Mouse (Mus musculus) Patski (cell line): ENCODE measurements around the gene Hfe2. TPM values are rescaled to one million over a fixed set of nuclear protein-coding genes. Genes with fewer than 3 reads are reported as not detected.
A peak's percentile ranks its signal among the peaks of the same experiment; 100 is the strongest.

Source experiments
- ATAC-seq: fragments of 100-300 bp; one replicate; pipeline ENCODE4 v1.8.0; 2021
- CTCF ChIA-PET: fragments of 350-600 bp; sonication (Branson Sonifier 250); formaldehyde crosslinking; loops from one replicate; lab custom pipeline; 2022; ENCODE audit warnings: inconsistent platforms; lab: Charles Lee
- POLR2A ChIA-PET: fragments of 350-600 bp; sonication (Branson Sonifier 250); formaldehyde crosslinking; loops from one replicate; lab custom pipeline; 2022; ENCODE audit warnings: antibody characterized with exemption, inconsistent platforms; lab: Charles Lee
- DNase-seq: peaks from one replicate; pipeline ENCODE4 v3.0.0-alpha.2; 2011; ENCODE audit warnings: low read depth, low spot score
- H3K27me3 ChIP-seq: fragments of 371-371 bp; one replicate; pipeline ENCODE4 v1.5.1; 2021
- CTCF ChIP-seq: fragments of 100-300 bp; IDR thresholded peaks from one replicate; pipeline ENCODE4 v1.5.1; 2021
- in situ Hi-C: fragments of 300-500 bp; cut with MboI; formaldehyde crosslinking; loops from 3 replicates; pipeline ENCODE4 v1.11.1; 2018; ENCODE audit warnings: low pct_unique_long_range_greater_than_20kb, mixed read lengths
- polyA plus RNA-seq: library from polyadenylated mRNA; unstranded; gene quantifications from one replicate; pipeline ENCODE4 v1.2.3, GENCODE M21; 2021

The Hfe2 gene
- polyA plus RNA-seq, 1 experiment from 2014 or later, result not detected

DNA sequence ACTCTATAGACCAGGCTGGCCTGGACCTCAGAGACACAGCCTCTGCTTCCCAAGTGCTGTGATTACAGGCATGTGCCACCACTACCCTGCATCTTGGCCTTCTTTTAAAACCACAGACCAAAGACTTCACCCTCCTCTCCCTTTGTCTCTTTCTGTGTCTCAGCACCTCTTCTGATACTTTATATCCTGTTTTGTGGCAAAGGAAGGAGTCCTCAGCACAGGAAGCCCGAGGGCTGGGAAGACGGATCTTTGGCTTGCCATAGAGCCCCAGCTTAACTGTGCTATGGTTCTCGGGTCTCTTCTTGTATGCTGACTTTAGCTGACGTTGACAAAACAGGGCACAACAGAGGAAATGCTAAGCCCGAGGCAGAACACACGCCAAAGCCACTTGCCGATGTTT is 45.7 kb downstream of the Hfe2 start:
- ATAC-seq (no peak), DNase-seq (no peak)
- in situ Hi-C loops, result no loop called here
- H3K27me3 ChIP-seq, result no peaks in the 10 kb centered on the region
- ChIA-PET CTCF (interaction anchor here (1.5 to 2.6 kb wide), 2 partner anchors 10 to 20 kb away, joined by 3 to 9 read pairs; no protein-coding TSS in a partner anchor), POLR2A (interaction anchor here (0.8 to 1.4 kb wide), 3 partner anchors 8 to 33 kb away, joined by 3 to 6 read pairs (median 3); partner anchors contain the start of gene Txnip)
- TF ChIP-seq CTCF, result no peak

DNA sequence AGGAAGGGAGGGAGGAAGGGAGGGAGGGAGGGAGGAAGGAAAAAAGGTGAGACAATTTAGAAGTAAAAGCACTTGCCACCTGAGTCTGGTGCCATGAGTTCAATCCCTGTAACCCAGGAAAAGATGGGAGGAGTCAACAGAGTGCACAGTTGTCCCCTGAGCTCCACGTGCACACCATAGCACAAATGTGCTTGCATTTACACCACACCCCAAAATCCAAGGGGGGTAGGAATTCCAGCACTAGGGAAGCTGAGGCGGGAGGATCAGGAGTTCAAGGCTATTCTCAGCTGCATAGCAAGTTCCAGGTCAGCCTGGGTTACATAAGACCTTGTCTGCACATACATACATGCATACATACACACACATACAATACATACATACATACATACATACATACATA is 46.4 kb downstream of the Hfe2 start:
- H3K27me3 ChIP-seq, result no peaks in the 10 kb centered on the region
- in situ Hi-C loops, result no loop called here
- POLR2A ChIA-PET, result interaction anchor here (0.8 to 1.5 kb wide), 3 partner anchors 9 to 32 kb away, joined by 3 read pairs; no protein-coding TSS in a partner anchor
- TF ChIP-seq CTCF, result no peak
- ATAC-seq (no peak), DNase-seq (no peak)
- CTCF ChIA-PET, result interaction anchor here (1.5 to 2.6 kb wide), 3 partner anchors 8 to 20 kb away, joined by 3 to 9 read pairs (median 6); no protein-coding TSS in a partner anchor

DNA sequence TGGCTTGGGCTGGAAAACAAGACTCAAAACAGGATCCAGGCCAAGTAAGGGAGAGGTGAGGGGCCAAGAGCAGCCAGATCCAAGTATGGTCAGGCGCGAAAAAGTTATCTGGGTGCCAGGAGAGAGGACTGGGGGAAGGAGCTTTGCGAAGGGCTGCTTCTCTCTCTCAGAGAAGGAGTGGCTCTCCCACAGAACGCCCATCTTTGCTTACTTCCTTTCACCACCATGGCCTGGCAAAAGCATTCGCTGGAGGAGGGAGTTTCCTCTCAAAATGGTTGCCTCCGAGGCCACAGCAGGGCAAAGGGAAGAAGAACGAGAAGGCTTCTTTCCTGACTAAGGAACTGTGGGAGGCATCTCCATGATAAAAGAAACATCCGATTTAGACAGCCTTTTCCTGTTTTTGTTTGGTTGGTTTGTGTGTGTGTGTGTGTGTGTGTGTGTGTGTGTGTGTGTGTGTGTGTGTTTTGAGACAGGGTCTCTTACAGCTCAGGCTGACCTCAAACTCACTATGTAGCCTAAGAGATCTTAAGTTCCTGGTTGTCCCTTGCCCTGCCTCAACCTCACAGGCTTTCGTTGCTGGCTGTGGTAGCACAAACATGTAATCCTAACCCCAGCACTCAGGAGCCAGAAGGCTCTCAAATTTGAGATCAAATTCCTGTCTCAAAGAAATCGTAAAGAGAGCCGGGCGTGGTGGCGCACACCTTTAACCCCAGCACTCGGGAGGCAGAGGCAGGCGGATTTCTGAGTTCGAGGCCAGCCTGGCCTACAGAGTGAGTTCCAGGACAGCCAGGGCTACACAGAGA is 47.1 kb downstream of the Hfe2 start:
- no peak for ATAC-seq
- in situ Hi-C loops, result no loop called here
- no peak for TF ChIP-seq CTCF

DNA sequence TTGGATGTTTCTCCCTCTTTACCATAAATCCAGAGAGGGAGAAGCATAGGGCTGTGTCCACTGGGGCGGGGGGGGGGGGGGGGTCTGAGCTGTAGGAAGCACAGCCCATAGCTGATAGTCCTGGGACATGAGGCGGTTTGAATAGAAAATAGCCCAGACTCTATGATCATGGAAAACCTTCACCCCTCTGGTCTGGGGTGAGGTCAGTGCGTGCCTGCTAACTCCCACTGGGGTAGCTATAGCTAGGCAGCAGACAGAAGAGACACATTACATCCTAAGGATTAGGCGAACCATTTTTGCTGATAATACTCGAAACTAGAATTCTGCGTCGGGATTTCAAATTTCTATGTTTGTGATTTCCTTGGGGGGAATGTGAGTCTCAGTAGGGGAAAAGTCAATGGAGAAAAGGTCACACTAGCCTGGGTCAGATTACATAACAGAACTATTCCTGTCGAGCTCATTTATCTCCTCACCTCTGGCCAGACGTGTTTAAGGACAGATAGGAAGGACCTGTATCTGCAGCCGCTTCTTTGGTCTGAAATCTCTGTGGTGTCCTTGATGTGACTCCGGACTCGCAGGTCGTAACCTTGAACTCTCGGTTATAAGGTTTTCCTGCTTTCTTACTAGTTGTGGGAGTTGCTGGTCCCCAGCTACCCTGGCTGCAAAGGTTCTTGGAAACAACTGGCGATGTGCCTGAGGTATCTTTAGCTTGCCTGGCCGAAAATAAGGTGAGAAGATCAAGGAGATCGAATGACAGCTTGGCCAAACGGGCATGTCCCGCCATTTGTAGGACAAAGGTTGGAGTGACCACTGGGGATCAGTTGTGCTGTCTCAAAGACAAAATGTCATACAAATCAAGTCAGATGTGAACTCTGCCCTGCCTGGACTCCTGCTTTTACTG is 48.9 kb downstream of the Hfe2 start:
- in situ Hi-C loops, result no loop called here
- DNase-seq, result no peak
- CTCF ChIA-PET, result interaction anchor here (1.2 to 11.5 kb wide), 3 partner anchors 12 to 71 kb away, joined by 3 to 312 read pairs (median 6); partner anchors contain the start of genes Itga10 and Txnip
- POLR2A ChIA-PET, result interaction anchor here (0.8 to 3.1 kb wide), 3 partner anchors 12 to 295 kb away, joined by 3 to 21 read pairs (median 11); partner anchors contain the start of gene Txnip
- H3K27me3 ChIP-seq, result no peaks in the 10 kb centered on the region
- TF ChIP-seq CTCF, result no peak
- no peak for ATAC-seq

More for the DNA sequence above, 47.1 kb downstream of the Hfe2 start:
- no peaks in the 10 kb centered on the region for H3K27me3 ChIP-seq
- no peak for DNase-seq
- CTCF ChIA-PET, result interaction anchor here (1.7 to 2.6 kb wide), 2 partner anchors 8 to 9 kb away, joined by 6 to 9 read pairs; no protein-coding TSS in a partner anchor
- POLR2A ChIA-PET, result interaction anchor here (1.2 to 1.5 kb wide), 2 partner anchors 10 to 11 kb away, joined by 3 read pairs; no protein-coding TSS in a partner anchor

DNA sequence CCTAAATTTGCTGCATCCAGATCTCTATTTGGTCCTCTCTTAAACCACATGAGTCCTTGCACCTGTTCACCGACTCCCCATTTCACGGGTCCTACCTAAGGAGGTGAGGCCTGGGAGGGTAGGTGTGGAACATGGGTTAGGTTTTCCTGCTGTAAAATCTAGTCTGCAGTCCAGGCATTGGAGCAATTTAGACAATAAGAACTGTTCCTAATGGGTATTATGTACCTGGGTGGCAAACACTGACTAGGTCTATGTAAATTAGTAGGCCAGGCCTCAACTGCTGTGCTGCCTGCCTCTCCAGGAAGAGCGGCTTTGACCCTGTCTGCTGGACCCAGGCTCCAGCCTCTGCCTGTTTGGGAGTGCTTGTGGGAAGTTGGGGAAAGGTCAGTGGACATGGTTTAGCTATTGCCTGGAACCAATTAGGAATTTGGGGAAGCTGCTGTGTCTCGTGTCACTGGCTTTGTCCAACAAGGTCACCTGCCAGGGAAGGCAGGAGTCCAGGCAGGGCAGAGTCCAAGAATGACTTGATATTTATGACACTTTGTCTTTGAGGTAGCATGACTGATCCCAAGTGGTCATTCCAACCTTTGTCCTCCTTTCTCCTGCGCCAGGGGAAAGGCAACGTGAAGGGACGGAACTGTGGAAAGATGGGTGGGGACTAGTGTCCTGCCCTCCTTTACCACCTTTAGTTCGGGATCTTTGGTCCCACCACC is 50.5 kb downstream of the Hfe2 start:
- POLR2A ChIA-PET, result interaction anchor here (0.6 to 3.5 kb wide), 5 partner anchors 13 to 268 kb away, joined by 3 to 44 read pairs (median 21); partner anchors contain the start of gene Txnip
- in situ Hi-C loops, result no loop called here
- ATAC-seq (no peak), DNase-seq (no peak)
- no peak for TF ChIP-seq CTCF
- CTCF ChIA-PET, result interaction anchor here (1.7 to 11.5 kb wide), 3 partner anchors 13 to 27 kb away, joined by 7 to 312 read pairs (median 19); partner anchors contain the start of genes Polr3gl and Txnip
- H3K27me3 ChIP-seq, result no peaks in the 10 kb centered on the region

DNA sequence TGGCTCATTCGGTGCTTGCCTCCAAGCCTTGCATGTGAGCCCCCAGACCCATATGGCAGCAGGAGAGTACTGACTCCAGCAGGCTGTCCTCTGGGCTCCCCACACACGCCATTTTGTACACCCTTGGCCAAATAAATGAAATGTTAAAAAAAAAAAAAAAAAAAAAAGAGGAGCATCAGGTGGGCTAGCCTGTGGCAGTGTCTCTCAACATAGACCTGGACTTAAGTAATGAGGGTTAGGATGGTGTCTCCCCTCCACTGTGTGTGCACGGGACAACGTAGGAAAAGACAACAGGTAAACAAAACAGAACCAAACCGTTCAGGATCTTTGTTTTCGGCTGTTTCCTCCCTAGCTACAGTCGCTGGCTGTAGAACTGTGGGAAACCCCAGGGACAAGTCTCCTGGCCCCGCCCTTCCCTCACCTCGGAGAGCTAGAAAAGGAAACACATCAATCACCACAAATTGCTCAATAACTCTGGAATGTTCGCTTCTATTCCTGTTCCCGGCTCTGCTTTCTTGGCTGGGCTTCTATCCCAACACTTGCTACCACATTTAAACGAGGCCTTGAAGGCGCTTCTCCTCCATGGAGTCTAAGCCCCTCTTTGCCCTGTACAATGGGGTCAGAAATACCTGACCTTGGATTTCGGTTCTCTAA is 51.2 kb downstream of the Hfe2 start:
- no peak for TF ChIP-seq CTCF
- no peaks in the 10 kb centered on the region for H3K27me3 ChIP-seq
- POLR2A ChIA-PET, result interaction anchor here (0.7 to 3.5 kb wide), 5 partner anchors 11 to 86 kb away, joined by 3 to 44 read pairs (median 7); partner anchors contain the start of gene Txnip
- CTCF ChIA-PET, result interaction anchor here (1.0 to 11.5 kb wide), 10 partner anchors 11 to 132 kb away, joined by 3 to 312 read pairs (median 6); partner anchors contain the start of genes Lix1l, Nudt17, Polr3gl and Txnip
- in situ Hi-C loops, result no loop called here
- DNase-seq (no peak), ATAC-seq (peak; percentile 29)

DNA sequence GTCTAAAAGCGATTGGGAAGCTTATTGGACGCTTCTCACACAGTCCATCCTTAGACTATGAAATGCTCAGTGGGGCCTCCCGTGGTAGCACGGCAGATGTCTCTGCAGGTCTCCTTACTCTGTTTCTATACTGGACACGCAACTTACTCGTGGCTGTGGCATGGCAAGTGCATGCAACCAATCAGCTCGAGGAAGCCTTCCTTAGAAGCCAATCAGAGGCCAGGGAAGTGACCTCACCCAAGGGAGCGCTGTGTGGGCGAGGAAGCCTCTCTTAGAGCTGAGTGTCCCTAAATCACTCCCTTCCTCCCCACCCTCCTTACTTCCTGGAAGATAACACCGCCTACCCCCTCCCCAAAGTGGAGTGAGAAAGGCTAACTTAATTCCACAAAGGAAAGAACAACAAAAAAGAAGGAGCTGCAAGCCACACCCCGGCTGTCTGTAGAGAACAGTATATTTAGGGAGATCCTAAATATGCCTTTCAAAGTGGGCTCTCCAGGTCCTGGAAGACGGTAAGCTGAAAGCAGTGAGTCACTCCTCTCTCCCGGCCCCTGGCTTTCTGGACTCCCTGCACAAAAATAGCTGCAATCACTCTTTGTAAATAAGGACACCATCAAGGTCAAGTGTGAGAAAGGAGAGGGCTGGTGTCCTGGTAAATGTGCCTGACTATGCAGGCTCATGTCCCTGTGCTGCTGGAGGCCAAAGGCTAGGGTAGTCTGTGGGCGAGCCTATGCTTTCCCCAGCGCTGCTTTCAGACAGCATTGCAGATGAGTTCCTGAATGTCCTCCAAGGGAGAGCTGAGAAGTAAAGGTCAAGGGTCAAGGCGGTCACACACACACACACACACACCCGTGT is 51.9 kb downstream of the Hfe2 start, which contains the start of gene Gm16253:
Gene Gm16253 (plus strand): TSS at position 295 of the 852 bp plus-strand sequence.
- ATAC-seq, result peak; percentile 88
- ChIA-PET POLR2A (interaction anchor here (0.7 to 3.5 kb wide), 10 partner anchors 12 to 86 kb away, joined by 3 to 44 read pairs (median 3); partner anchors contain the start of gene Txnip), CTCF (interaction anchor here (0.7 to 11.5 kb wide), 12 partner anchors 10 to 131 kb away, joined by 3 to 312 read pairs (median 6); partner anchors contain the start of genes Lix1l, Nudt17, Polr3gl and Txnip)
- TF ChIP-seq CTCF, result no peak
- in situ Hi-C loops, result no loop called here
- no peaks in the 10 kb centered on the region for H3K27me3 ChIP-seq
- peak; percentile 94 for DNase-seq

DNA sequence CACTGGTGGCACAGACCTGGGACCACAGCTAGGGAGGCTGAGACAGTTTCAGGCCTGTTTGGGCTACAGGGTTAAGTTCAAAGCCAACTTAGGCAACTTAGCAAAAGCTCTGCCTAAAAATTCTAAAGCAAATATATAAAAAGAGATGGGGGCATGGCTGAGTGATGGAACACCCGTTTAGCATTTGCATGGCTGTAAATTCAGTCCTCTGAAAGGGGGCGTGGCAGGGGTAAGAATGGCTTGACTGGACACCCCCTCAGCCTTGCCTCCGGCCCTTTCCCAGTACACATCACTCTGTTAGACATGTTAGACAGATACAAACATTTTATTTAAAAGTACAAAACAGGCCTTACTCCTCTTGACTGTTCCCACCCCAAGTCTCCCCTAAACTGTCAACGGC is 52.6 kb downstream of the Hfe2 start:
- ChIA-PET CTCF (interaction anchor here (1.1 to 11.5 kb wide), 7 partner anchors 12 to 131 kb away, joined by 3 to 312 read pairs (median 5); partner anchors contain the start of genes Lix1l, Nudt17 and Txnip), POLR2A (interaction anchor here (0.8 to 3.5 kb wide), 8 partner anchors 12 to 53 kb away, joined by 3 to 44 read pairs (median 5); partner anchors contain the start of gene Txnip)
- in situ Hi-C loops, result no loop called here
- H3K27me3 ChIP-seq, result no peaks in the 10 kb centered on the region
- no peak for TF ChIP-seq CTCF
- ATAC-seq, result no peak
- no peak for DNase-seq

Other genes starting within 250 kb of the Hfe2 start
- 0.50 TPM for gene Fcgr1, start 231.2 kb upstream of the Hfe2 start, polyA plus RNA-seq
- gene BC107364, start 72.9 kb upstream of the Hfe2 start, polyA plus RNA-seq, result not detected
- 338 TPM for gene Txnip, start 32.8 kb downstream of the Hfe2 start, polyA plus RNA-seq
- gene Gm16253, start 51.8 kb downstream of the Hfe2 start, polyA plus RNA-seq, result 1.9 TPM
- 33.6 TPM for gene Polr3gl, start 69.0 kb downstream of the Hfe2 start, polyA plus RNA-seq
- 0.62 TPM for gene Ankrd34a, start 71.5 kb downstream of the Hfe2 start, polyA plus RNA-seq
- 116 TPM for gene Lix1l, start 76.0 kb downstream of the Hfe2 start, polyA plus RNA-seq
- gene Rbm8a, start 104.8 kb downstream of the Hfe2 start, polyA plus RNA-seq, result 104 TPM
- gene Pex11b, start 110.2 kb downstream of the Hfe2 start, polyA plus RNA-seq, result 84.6 TPM
- gene Gm42957, start 110.3 kb downstream of the Hfe2 start, polyA plus RNA-seq, result 0.10 TPM
- 2.2 TPM for gene Itga10, start 120.4 kb downstream of the Hfe2 start, polyA plus RNA-seq
- gene Ankrd35, start 145.0 kb downstream of the Hfe2 start, polyA plus RNA-seq, result 0.09 TPM
- 54.0 TPM for gene Pias3, start 171.2 kb downstream of the Hfe2 start, polyA plus RNA-seq
- 3.9 TPM for gene Nudt17, start 183.4 kb downstream of the Hfe2 start, polyA plus RNA-seq
- gene Polr3c, start 202.5 kb downstream of the Hfe2 start, polyA plus RNA-seq, result 62.5 TPM
- gene Rnf115, start 202.5 kb downstream of the Hfe2 start, polyA plus RNA-seq, result 74.8 TPM